Mouse (Mus musculus) kidney, adult 18-20 months (tissue): Measurements from ENCODE around the gene Pbld1.
A peak's percentile ranks its signal among the peaks of the same experiment; 100 is the strongest.

Experiments used
- DNase-seq: peaks from one replicate; pipeline ENCODE4 v3.0.0; 2021

The Pbld1 gene

GRCm38 (mm10) chr10:63059862-63060261 is at the start of gene Pbld1:
Gene Pbld1 (plus strand): TSS chr10:63060162.
- DNase-seq, result no peak

- DNase-seq, result no peak
Observed at GRCm38 (mm10) chr10:63010268-63010667, 49.7 kb upstream of the Pbld1 start.

GRCm38 (mm10) chr10:63011556-63011955 is 48.4 kb upstream of the Pbld1 start:
- no peak for DNase-seq

- DNase-seq, result no peak
Observed at GRCm38 (mm10) chr10:63013476-63013875, 46.5 kb upstream of the Pbld1 start.

- DNase-seq, result no peak
Observed at GRCm38 (mm10) chr10:63014168-63014567, 45.8 kb upstream of the Pbld1 start.

GRCm38 (mm10) chr10:63019304-63019703 is 40.7 kb upstream of the Pbld1 start:
- DNase-seq, result no peak

- DNase-seq, result no peak
Observed at GRCm38 (mm10) chr10:63021702-63022101, 38.3 kb upstream of the Pbld1 start.

- DNase-seq, result no peak
Observed at GRCm38 (mm10) chr10:63022541-63023120, 37.3 kb upstream of the Pbld1 start.

GRCm38 (mm10) chr10:63023121-63023748 is 36.7 kb upstream of the Pbld1 start:
- peak; percentile 66 for DNase-seq

- DNase-seq, result peak; percentile 99
Observed at GRCm38 (mm10) chr10:63023749-63024579, 36.0 kb upstream of the Pbld1 start, which contains the start of the genes Hnrnph3 and Pbld2. Gene Hnrnph3 (minus strand): TSS chr10:63024217. Gene Pbld2 (plus strand): TSS chr10:63024315.

GRCm38 (mm10) chr10:63024580-63024910 is 35.4 kb upstream of the Pbld1 start:
- no peak for DNase-seq

- no peak for DNase-seq
Observed at GRCm38 (mm10) chr10:63025016-63025415, 34.9 kb upstream of the Pbld1 start.

- no peak for DNase-seq
Observed at GRCm38 (mm10) chr10:63025491-63026011, 34.4 kb upstream of the Pbld1 start.

GRCm38 (mm10) chr10:63026156-63026794 is 33.7 kb upstream of the Pbld1 start:
- no peak for DNase-seq

- no peak for DNase-seq
Observed at GRCm38 (mm10) chr10:63026795-63027160, 33.2 kb upstream of the Pbld1 start.

- DNase-seq, result no peak
Observed at GRCm38 (mm10) chr10:63027376-63028161, 32.4 kb upstream of the Pbld1 start.

- DNase-seq, result no peak
Observed at GRCm38 (mm10) chr10:63028396-63028795, 31.6 kb upstream of the Pbld1 start.

GRCm38 (mm10) chr10:63032267-63032666 is 27.7 kb upstream of the Pbld1 start:
- no peak for DNase-seq

GRCm38 (mm10) chr10:63032956-63033355 is 27.0 kb upstream of the Pbld1 start:
- DNase-seq, result no peak

GRCm38 (mm10) chr10:63038571-63039320 is 21.2 kb upstream of the Pbld1 start:
- DNase-seq, result peak; percentile 60

- no peak for DNase-seq
Observed at GRCm38 (mm10) chr10:63039867-63040628, 19.9 kb upstream of the Pbld1 start.
